Mouse (Mus musculus) hindbrain, embryonic 10.5 days (tissue): ENCODE data around the gene Rhbdl3. TPM values are rescaled to one million over a fixed set of nuclear protein-coding genes. Genes with fewer than 3 reads are reported as not detected.

Experiments used
- DNase-seq: peaks from one replicate; pipeline ENCODE4 v3.0.0-alpha.2; 2017; ENCODE audit warnings: low spot score
- H3K27ac ChIP-seq: fragments of 300-500 bp; sonication (generic); 2 replicates; pipeline ENCODE4 v1.5.1; 2016; ENCODE audit warnings: mild to moderate bottlenecking, moderate library complexity
- H3K27me3 ChIP-seq: fragments of 300-500 bp; sonication (generic); 2 replicates; pipeline ENCODE4 v1.6.1; 2016; ENCODE audit warnings: mild to moderate bottlenecking; ENCODE audit not compliant: poor library complexity, insufficient read depth, severe bottlenecking
- H3K36me3 ChIP-seq: fragments of 300-500 bp; sonication (generic); 2 replicates; pipeline ENCODE4 v1.6.1; 2016; ENCODE audit warnings: mild to moderate bottlenecking, moderate library complexity
- H3K4me1 ChIP-seq: fragments of 300-500 bp; sonication (generic); replicated peaks from 2 replicates; pipeline ENCODE4 v1.6.1; 2016; ENCODE audit warnings: mild to moderate bottlenecking
- H3K4me3 ChIP-seq: fragments of 300-500 bp; sonication (generic); 2 replicates; pipeline ENCODE4 v1.5.1; 2016; ENCODE audit warnings: mild to moderate bottlenecking, moderate library complexity
- H3K9me3 ChIP-seq: fragments of 300-500 bp; sonication (generic); 2 replicates; pipeline ENCODE4 v1.6.1; 2016; ENCODE audit warnings: mild to moderate bottlenecking, moderate library complexity
- WGBS: fragments of 180-500 bp; shearing (Covaris S2); methylation state at CpG from one replicate; pipeline ENCODE4 v1.1.7; 2016; 5-methylcytosine and 5-hydroxymethylcytosine counted together
- polyA plus RNA-seq: library from polyadenylated mRNA; unstranded; fragments of >200 nt; fragmentation: Nextera tagmentation; extraction: Ambion mirVana; gene quantifications from 2 replicates; pipeline ENCODE4 v1.2.1, GENCODE M21; 2016

Rhbdl3 gene
- polyA plus RNA-seq, 1 experiment from 2014 or later: 18.0 TPM

DNA sequence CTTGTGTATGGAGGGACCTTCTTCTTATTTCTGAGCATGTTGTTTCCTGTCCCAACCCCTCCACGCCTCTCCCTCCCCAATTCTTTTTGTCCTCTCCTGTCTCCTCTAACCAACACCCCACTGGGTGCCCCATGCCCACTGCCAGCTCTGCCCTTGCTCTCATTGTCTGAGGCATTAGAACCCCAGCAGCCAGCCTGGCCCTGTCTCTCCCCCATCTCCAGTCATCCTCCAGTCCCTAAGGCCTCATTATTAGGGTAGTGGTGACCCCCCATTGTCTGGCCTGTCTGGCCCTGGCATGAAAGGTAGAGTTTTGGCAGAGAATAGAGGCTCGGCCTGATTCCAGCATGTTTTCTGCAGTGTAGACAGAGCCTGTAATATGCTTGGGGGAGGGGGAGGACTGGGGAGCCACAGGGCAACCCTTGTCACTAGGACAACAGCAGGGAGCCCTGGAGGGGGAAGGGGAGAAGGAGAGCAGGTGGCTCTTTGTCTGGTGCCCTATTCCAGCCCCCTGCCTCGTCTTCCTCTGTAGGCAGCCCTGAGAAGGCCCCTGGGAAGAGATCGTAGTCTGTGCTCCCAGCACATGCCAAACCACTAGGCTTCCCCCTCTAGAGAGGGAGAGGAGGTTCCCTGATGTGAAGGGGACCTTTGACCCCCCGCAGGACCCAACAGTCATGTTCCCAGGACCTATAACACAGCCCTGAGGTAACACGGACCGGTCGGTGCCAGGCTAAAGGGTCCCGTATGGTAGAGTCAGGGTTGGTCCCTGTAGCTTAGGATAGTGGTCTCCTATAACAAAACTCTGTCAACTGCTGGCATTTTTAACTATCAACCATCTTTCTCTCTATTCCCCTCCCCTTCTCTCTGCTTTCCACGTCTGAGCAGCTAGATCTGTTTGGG lies 15.3 kb downstream of the Rhbdl3 start:
- peak; percentile 55 for DNase-seq
- H3K36me3 ChIP-seq: 0 out of 2 replicates have a peak, but pooled peaks cover 3% of the 10 kb centered on the region
- peaks cover 74% of the 10 kb centered on the region for H3K4me1 ChIP-seq
- peak overlapping the region; percentile 90 for H3K27ac ChIP-seq
- no peak overlapping the region for H3K4me3 ChIP-seq
- H3K9me3 ChIP-seq: no peaks in the 10 kb centered on the region
- no peaks in the 10 kb centered on the region for H3K27me3 ChIP-seq
- WGBS: 36% methylated on average over 10 of the region's 10 CpGs

DNA sequence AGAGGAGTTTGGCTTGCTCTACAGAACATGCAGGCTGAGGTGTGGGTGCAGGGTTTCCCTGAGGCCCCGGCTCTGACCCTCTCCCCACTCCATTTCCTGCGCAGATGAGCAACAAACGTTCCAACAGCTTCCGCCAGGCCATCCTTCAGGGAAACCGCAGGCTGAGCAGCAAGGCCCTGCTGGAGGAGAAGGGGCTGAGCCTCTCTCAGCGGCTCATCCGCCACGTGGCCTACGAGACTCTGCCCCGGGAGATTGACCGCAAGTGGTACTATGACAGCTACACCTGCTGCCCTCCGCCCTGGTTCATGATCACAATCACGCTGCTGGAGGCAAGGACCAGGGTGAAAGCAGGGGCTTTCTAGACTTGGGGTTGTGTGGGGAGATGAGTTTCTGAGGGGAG lies 22.5 kb downstream of the Rhbdl3 start:
- no peaks in the 10 kb centered on the region for H3K9me3 ChIP-seq
- 0 out of 2 replicates have a peak overlapping the region, but pooled peaks have one; percentile 30 for H3K27ac ChIP-seq
- no peaks in the 10 kb centered on the region for H3K27me3 ChIP-seq
- WGBS: 53% methylated on average over 13 of the region's 13 CpGs
- peaks cover 8% of the 10 kb centered on the region; the same call in 1 of the 2 replicates for H3K36me3 ChIP-seq
- DNase-seq: no peak
- H3K4me1 ChIP-seq: peaks cover 24% of the 10 kb centered on the region
- H3K4me3 ChIP-seq: no peak overlapping the region

GRCm38 (mm10) chr11:80324636-80325035 lies 23.9 kb downstream of the Rhbdl3 start:
- Histone ChIP-seq H3K36me3 (peaks cover 8% of the 10 kb centered on the region; the same call in 1 of the 2 replicates), H3K4me1 (peaks cover 15% of the 10 kb centered on the region), H3K9me3 (no peaks in the 10 kb centered on the region), H3K27me3 (no peaks in the 10 kb centered on the region), H3K27ac (peak overlapping the region; percentile 8; the same call in 1 of the 2 replicates), H3K4me3 (no peak overlapping the region)
- 87% methylated on average over 6 of the region's 6 CpGs for WGBS
- no peak for DNase-seq

GRCm38 (mm10) chr11:80332709-80333400 lies 32.1 kb downstream of the Rhbdl3 start:
- H3K27ac ChIP-seq: no peak overlapping the region
- H3K9me3 ChIP-seq: no peaks in the 10 kb centered on the region
- H3K27me3 ChIP-seq: peaks cover 14% of the 10 kb centered on the region
- peaks cover 30% of the 10 kb centered on the region for H3K4me1 ChIP-seq
- no peak overlapping the region for H3K4me3 ChIP-seq
- WGBS: 71% methylated on average over 12 of the region's 12 CpGs
- 0 out of 2 replicates have a peak, but pooled peaks cover 15% of the 10 kb centered on the region for H3K36me3 ChIP-seq
- DNase-seq: no peak

DNA sequence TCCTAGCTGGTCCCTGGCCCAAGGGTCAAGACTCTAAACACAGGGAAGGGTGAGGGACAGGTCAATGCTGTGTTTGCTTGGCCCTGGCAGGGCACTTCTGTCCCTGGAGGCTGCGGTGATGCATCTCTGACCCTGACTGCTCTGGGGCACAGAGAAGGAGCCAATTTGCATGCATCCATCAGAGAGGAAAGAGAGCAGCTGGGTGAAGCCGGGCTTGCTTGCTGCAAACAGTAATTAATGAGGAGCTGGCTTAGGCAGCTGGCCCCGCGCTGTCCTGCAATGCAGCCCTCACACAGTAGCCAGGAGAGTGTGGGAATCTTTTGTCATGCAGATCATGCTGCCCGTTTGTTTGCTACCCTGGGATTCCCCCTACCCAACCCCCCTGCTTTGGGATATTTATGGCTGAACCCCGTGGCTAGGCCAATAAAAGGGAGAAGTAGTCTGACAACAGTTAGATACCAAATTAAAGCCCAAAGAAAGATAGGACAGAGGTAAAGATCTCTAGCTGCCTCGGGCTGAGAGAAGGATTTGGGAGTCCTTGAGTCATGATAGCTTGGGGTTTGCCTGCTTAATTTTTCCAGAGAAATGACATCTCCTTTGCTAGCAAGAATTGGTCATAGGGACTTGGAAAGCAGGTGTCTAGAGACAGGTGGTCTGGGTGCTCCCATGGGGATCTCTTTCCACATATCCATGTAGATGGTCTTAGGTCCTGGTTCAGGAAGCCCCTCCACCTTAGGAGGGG lies 35.1 kb downstream of the Rhbdl3 start:
- 1% methylated on average over 7 of the region's 7 CpGs for WGBS
- Histone ChIP-seq H3K27ac (peak overlapping the region; percentile 84), H3K36me3 (0 out of 2 replicates have a peak, but pooled peaks cover 15% of the 10 kb centered on the region), H3K27me3 (peaks cover 14% of the 10 kb centered on the region), H3K4me3 (0 out of 2 replicates have a peak overlapping the region, but pooled peaks have one; percentile 6), H3K4me1 (peaks cover 33% of the 10 kb centered on the region), H3K9me3 (no peaks in the 10 kb centered on the region)
- DNase-seq: peak; percentile 85

GRCm38 (mm10) chr11:80336351-80336730 lies 35.6 kb downstream of the Rhbdl3 start:
- no peak overlapping the region for H3K4me3 ChIP-seq
- 0 out of 2 replicates have a peak, but pooled peaks cover 12% of the 10 kb centered on the region for H3K36me3 ChIP-seq
- WGBS: 14% methylated on average over 6 of the region's 6 CpGs
- peaks cover 14% of the 10 kb centered on the region for H3K27me3 ChIP-seq
- peak overlapping the region; percentile 84 for H3K27ac ChIP-seq
- peaks cover 33% of the 10 kb centered on the region for H3K4me1 ChIP-seq
- DNase-seq: no peak
- H3K9me3 ChIP-seq: no peaks in the 10 kb centered on the region

GRCm38 (mm10) chr11:80342482-80342881 lies 41.8 kb downstream of the Rhbdl3 start:
- Histone ChIP-seq H3K4me3 (no peak overlapping the region), H3K9me3 (no peaks in the 10 kb centered on the region), H3K36me3 (no peaks in the 10 kb centered on the region), H3K27me3 (no peaks in the 10 kb centered on the region), H3K27ac (no peak overlapping the region), H3K4me1 (peaks cover 18% of the 10 kb centered on the region)
- DNase-seq: no peak
- WGBS: 6% methylated on average over 2 of the region's 2 CpGs

GRCm38 (mm10) chr11:80351832-80352430 lies 51.2 kb downstream of the Rhbdl3 start:
- no peaks in the 10 kb centered on the region for H3K4me1 ChIP-seq
- H3K27me3 ChIP-seq: no peaks in the 10 kb centered on the region
- H3K36me3 ChIP-seq: peaks cover 5% of the 10 kb centered on the region; the same call in 1 of the 2 replicates
- no peak overlapping the region for H3K27ac ChIP-seq
- no peaks in the 10 kb centered on the region for H3K9me3 ChIP-seq
- 80% methylated on average over 5 of the region's 5 CpGs for WGBS
- no peak overlapping the region for H3K4me3 ChIP-seq
- peak; percentile 80 for DNase-seq

DNA sequence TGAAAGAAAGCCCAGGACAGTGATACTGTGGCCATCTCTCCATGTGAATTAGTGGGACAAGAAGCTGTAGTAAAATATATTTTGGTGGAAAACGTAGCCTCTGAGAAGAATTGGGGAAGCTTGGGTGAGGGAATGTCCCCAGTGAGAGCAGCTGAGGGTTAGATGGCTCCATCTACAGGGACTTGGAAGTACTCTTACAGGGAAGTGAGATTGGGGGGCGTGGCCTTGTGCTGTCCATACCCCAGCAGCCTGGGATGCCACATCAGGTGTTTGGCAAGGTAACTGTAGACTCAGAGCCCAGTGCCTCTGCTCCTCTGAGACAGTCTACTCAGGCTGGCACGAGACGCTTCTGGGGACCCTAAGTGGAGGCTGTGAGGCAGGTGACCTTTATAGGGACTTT lies 54.1 kb downstream of the Rhbdl3 start:
- Histone ChIP-seq H3K36me3 (peaks cover 22% of the 10 kb centered on the region), H3K4me3 (no peak overlapping the region), H3K9me3 (no peaks in the 10 kb centered on the region), H3K27me3 (no peaks in the 10 kb centered on the region), H3K4me1 (no peaks in the 10 kb centered on the region), H3K27ac (no peak overlapping the region)
- no peak for DNase-seq
- WGBS: 35% methylated on average over 4 of the region's 4 CpGs

- Histone ChIP-seq H3K27ac (no peak overlapping the region), H3K4me3 (no peak overlapping the region), H3K36me3 (peaks cover 91% of the 10 kb centered on the region), H3K27me3 (no peaks in the 10 kb centered on the region), H3K9me3 (no peaks in the 10 kb centered on the region), H3K4me1 (no peaks in the 10 kb centered on the region)
- no peak for DNase-seq
- WGBS: 95% methylated on average over 1 of the region's 1 CpGs
These were observed 68.2 kb downstream of the Rhbdl3 start for GRCm38 (mm10) chr11:80368949-80369348.

GRCm38 (mm10) chr11:80376651-80377050 lies 75.9 kb downstream of the Rhbdl3 start:
- H3K36me3 ChIP-seq: peaks cover 41% of the 10 kb centered on the region
- H3K27me3 ChIP-seq: no peaks in the 10 kb centered on the region
- DNase-seq: no peak
- peaks cover 14% of the 10 kb centered on the region for H3K4me1 ChIP-seq
- WGBS: 84% methylated on average over 4 of the region's 4 CpGs
- peak overlapping the region; percentile 73 for H3K4me3 ChIP-seq
- H3K9me3 ChIP-seq: no peaks in the 10 kb centered on the region
- no peak overlapping the region for H3K27ac ChIP-seq
